Mouse (Mus musculus): ENCODE measurements around the gene Klhl40.

Gene Klhl40

DNA sequence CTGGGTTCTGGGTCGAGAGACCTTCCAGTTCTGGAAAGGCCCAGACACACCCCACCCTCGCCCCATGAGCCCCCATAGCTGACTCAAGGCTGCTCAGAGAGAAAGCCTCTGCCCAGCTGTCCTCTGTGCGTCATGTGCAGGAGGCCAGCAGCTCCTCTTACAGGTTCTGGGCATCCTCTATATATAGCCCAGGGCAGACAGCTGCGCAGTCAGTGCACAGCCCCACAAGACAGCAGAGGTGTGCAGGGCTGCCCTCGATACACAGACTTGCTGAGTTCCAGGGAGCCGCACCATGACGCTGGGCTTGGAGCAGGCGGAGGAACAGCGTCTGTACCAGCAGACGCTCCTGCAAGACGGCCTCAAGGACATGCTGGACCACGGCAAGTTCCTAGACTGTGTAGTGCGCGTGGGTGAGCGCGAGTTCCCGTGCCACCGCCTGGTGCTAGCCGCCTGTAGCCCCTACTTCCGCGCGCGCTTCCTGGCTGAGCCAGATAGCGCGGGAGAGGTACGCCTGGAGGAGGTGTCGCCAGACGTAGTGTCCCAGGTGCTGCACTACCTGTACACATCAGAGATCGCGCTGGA is at the start of gene Klhl40:
Gene Klhl40 (plus strand): TSS at position 124 of the 582 bp plus-strand sequence.
- DNase-seq (ENCODE audit: low read depth, low spot score) = peak; percentile 28

DNA sequence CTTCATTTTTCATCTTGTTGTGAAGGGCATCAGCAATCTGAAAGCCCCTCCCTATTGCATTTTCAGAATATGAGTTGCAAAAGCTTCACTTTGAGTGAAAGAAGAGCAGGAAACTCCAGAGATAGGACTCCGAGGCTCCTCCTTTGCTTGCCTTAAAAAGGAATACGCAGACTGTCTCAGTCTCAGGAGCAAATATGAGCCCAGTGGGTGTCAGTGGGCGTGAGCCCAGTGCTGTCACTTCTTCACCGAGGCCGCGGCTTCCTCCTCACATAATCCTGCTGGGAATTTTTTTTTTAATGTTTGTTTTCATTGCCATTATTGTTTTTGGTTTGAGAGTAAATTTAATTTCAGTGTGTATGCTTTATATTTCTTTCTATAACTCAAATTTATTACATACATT is 36.9 kb upstream of the Klhl40 start:
- no peak for DNase-seq (ENCODE audit: low read depth, low spot score)

DNA sequence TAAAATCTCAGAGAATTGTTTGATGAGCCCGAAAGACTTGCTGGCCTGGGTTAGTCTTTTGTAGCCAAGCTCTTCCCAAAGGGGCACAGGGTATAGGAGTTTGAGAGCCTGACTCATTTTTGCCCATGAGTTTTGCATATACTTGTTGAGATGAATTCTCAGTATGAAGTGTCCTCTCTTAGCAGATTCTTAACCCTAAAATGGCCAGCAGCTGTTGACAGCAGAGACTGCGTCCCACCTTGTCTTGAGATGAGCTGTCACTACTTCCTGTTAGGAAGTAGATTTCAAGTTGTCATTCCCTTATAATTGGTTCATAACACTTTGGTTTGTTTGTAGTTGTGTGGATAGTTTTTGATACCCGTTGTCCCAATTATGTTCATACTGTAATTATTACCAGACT is 36.2 kb upstream of the Klhl40 start:
- no peak for DNase-seq (ENCODE audit: low read depth, low spot score)

DNA sequence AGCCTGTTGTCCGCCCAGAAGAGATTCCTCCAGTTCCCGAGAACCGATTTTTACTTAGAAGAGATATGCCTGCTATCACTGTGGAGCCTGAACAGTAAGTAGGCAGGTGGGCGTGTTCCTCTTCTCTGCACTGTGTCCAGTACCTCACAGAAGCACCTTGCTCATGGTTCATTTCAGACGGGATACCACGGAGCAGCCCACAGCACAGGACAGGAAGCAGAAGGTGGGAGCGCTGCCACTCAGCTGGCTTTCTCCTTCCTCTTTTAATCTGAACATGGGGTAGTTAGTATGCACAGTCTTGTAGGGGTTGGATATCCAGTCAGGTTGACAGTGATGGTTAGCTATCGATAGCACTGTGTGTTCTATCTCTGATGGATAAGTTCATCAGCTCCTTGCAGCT is 33.4 kb upstream of the Klhl40 start:
- DNase-seq (ENCODE audit: low read depth, low spot score) = no peak

DNA sequence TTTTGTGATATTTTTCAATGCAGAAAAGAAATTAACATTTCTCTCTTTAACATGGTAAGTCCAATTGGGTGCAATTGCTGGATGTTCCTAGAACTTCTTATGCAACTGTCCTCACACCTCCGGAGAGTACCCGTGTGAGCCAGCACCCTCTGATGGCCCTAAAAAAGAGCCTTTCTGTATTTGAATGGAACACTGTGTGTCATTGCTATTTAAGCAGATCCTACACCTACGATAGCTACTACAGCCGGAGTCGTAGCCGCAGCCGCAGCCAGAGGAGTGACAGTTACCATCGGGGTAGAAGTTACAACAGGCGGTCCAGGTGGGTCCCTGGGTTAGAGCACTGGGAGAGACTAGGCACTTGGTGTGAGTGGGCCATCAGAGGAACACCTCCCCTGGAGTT is 24.6 kb upstream of the Klhl40 start:
- no peak for DNase-seq (ENCODE audit: low read depth, low spot score)

DNA sequence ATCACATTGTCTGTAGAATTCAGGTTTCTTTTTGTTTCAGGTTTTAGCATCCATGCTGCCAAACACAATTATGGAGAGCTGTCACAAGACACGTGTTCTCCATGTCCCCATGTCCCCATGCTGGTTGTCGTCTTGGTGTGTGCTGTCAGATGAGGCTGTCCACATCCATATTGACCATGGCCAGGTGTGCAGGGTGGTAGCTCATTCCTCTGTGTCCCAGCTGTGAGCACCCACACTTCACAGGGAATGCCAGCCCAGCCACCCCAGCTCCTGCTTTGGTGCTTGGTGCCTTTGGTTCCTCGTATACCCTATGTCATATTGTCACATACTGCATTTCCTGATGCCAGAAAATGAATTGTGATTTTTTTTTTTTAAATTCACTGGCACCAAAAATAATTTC is 22.8 kb upstream of the Klhl40 start:
- DNase-seq (ENCODE audit: low read depth, low spot score) = no peak

DNA sequence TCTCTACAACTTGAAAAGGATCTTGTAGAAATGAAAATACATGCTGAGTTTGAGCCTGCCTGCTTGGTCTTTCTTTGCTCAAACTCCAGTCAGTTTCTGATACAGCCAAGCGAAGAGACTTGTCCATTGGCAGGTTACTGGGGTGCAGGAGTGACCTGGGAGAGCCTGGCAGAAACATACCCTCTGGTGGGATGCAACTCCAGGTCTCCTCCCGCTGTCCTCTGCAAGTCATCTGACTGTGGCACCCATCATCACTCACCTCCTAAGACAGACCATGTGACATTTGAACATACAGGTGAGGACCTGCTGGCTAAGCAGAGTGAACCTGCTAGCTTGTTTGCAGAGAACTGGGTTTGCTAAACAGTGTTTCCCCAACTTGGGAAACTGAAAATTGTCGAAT is 20.6 kb upstream of the Klhl40 start:
- DNase-seq (ENCODE audit: low read depth, low spot score) = no peak

DNA sequence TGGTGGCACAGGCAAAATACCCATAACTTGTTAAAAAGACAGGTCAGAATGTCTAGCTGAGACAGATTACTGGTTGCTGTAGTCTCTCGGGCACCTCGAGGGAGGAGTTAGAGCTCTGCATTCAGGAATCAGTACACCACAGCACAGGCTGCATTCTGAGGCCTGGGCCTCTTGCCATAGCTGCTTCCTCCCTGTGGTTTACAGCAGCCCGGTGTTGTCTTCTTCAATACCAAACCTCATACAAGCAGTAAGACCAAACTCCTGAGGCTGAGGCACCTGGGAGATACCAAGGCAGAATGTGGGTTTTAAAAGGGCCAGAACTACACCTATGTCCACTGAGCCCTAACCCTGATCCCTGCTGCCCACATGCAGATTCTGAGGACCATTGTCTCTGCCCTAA is 20.0 kb upstream of the Klhl40 start:
- no peak for DNase-seq (ENCODE audit: low read depth, low spot score)

DNA sequence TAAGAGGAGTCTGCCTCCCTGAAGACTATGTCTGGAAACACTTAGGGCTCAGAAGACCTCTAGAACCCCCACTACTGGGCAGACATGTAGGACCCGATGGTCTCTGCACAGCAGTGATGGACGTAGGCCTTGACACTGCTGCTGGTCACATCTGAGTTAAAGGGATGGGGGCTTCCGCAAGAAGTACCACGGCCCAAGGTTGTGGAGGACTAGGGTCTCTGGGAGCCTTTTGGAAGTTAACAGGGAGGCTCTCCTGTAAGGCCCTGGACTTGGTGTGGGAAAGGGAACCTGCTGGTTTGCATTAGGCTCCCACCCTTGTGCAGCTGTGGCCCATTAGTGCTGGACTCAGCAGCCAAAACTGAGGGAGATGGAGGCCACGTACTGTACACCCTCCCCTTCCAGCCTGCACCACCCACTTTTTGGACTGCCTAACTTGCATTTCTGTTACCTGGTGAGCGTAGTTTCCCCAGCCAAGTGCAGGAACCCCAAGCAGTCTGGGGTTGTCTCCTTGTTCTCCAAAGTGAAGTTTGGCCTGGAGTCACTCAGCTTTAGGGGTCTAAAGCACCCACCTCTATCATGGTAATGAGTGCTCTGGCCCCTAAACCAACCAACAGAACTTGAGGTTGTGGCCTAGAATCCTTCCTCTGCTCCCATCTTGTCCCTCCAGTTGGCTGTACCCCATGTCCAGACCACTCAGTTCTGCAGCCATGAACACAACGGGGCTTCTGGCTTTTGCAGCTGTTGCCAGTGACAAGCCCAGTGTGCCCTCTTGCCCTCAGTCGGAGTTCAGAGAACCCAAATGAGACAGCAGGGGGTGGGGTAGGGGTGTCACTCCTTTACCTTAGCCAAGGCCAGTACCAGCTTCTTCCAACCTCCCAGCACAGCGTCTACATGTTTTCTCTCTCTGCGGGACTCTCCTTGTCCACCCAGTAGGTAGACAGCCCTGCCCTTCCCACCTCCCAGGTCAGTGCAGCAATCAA is 19.3 kb upstream of the Klhl40 start:
- no peak for DNase-seq (ENCODE audit: low read depth, low spot score)

DNA sequence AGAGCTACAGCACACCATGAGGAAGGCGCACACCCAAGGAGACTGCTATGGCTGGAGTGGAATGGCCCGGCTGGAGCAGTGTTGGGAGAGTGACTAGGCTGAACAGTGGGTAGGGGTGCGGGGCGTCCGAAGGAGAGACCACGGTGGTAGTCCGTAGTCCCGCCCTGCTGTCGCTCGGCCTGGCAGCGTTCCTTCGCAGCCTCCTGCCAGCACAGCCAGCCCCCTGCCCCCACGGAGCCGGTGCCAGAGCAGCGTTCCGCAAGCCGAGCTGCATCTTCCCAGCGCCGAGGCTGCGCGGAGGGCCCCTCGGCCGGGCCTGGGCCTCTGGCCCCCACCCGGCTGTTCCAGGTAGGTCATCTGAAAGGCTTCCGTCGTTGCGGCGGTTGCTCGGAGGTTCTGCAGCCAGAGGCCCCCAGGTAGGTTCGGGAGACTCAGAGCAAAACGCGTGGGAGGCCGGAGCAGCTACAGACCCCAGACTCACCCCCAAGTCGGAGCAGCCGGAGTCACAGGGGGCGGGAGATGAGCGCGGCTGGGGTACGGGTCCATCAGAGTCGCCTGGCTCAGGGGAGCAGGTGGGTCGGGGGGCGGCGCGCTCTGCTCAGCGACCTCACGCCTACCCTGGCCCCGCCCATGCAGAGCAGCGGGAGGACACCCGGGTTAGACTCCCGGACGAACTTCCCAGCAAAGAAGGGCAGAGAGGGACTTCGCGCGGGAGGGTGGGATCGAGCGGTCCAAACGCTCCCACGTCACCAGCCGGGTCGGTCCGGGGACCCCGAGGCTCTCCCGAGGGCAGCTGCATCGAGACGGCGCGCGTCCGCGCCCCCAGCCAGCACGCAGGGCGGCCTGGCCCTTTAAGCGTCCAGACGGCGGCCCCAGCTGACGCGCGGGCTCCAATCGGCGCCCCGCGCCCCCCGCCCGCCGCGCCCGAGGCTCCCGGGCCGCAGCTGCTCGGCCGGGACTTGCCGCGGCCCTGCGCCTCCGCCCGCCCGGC is 18.0 kb upstream of the Klhl40 start, which contains the start of gene Zfp651:
Gene Zfp651 (plus strand): TSS at position 240 of the 991 bp plus-strand sequence.
- DNase-seq (ENCODE audit: low read depth, low spot score) = peak; percentile 77

DNA sequence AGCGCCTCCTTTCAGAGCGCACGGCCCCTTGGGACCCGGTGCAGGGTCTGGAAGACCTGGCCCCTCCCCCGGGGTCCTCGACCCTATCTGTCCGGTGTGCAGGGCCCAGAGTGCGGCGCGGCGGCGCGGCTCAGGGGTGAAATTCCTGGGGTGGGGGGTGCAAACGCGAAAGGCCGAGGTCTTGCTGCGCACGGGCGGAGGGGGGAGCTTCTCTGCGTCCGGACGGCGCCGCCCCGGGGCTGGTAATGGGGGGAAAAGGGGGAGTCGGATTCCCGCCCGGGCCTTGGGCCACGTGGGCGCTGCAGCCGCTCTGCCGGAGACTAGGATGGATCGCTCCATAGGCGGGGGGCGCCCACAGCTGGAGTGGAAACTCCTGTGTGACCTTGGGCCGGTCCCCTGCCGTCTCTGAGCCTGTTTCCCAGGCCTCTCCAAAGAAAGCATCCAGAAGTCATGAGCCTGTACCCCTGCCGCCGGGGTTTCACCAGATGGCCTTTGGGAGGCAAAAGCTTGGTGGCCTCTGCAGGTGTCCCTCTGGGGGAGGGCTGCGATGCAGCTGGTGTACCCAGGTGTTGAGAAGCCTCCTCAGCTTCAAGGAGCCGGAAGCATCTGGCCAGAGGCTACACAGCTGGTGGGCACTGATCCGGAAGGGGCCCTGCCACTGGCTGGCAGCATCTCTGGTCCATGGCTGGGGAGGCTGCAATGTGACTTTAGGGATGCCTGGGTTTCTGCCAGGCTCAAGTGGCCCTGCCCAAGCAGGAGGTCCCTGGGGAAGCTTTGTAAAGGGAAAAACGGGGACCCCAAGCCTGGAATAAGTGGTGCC is 16.9 kb upstream of the Klhl40 start:
- DNase-seq (ENCODE audit: low read depth, low spot score) = peak; percentile 78

DNA sequence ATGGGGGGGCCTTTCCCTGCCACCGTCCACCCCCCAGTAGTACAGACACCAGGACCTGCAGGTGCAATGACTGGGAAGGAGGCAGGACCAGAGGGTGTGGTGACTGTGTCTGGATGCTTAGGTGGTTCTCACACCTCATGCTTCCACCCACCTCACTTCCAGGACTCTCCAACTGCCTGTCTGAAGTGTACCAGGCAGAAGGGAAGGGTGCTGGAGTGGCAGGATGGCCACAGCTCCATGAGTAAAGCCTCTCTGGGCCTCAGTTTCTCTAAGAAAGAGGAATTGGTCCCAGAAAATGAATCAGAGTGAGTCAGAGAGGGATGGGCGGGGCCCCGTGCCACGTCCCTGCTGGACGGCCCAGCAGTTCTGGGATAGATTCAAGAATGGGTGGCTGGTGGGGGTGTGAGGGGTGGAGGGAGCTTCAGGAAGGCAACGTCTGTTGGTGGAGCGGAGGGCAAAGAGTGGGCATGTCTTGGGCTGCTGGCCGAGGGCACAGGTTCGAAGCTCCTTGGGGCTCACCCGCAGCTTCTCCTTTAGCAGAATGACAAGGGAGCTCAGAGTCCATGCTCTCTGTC is 16.2 kb upstream of the Klhl40 start:
- DNase-seq (ENCODE audit: low read depth, low spot score) = no peak

DNA sequence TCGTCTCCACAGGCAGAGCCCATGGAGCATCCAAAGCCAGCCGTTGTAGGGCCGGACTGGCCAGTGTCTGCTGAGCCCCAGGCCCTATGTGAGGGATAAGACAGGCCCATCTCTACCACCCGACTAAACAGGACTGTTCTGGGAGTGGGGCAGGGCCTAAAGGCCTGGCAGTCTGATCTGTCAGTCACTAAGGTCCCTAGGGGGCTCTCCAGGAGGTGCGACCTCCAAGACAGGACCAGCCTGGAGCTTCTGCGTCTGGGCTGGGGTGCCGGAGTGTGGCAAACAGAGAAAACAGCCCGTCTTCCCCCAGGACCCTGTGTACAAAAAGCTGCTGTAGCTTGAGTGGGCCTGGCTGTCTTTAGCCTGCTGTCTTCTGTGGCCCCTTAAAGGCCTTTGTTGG is 15.6 kb upstream of the Klhl40 start:
- DNase-seq (ENCODE audit: low read depth, low spot score) = no peak

DNA sequence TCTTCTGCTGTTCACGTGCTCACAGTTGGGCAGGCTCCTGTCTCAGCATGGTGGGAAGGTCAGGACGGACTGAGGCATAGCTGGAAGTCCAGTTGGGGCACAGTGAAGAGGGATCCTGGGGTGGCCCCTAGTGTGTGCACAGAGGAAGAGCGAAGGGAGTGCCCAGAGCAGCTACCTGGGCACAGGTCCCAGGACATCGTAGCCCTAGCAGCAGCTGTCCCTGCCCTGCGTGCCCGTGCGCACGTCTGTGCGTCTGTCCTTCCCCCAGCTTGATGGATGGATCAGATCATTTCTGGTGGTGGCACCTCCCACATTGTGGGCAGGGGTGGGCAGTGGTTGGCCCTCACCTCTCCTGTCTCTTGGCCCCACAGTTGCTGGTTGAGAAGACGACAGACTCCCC is 15.2 kb upstream of the Klhl40 start:
- no peak for DNase-seq (ENCODE audit: low read depth, low spot score)

DNA sequence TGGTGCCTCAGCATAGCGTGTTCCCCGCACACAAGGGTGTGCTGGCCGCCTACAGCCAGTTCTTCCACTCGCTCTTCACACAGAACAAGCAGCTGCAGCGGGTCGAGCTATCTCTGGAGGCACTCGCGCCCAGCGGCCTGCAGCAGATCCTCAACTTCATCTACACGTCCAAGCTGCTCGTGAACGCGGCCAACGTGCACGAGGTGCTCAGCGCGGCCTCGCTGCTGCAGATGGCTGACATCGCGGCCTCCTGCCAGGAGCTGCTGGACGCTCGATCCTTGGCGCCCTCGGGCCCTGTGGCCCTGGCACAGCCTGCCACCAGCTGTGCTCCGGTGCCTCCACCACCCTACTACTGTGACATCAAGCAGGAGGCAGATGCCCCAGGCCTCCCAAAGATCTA is 14.6 kb upstream of the Klhl40 start:
- no peak for DNase-seq (ENCODE audit: low read depth, low spot score)

DNA sequence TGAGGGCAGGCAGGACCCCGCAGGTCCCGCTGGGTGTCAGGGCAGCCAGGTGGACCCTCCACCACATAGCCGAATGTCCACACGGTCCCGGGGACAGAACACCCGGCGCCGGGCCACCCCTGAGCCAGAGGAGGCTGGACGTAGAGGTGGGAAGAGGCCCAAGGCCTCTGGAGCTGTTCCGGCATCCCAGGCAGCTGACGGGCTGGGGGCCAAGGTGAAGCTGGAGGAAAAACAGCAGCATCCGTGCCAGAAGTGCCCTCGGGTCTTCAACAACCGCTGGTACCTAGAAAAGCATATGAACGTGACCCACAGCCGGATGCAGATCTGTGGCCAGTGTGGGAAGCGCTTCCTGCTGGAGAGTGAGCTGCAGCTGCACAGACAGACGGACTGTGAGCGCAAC is 13.7 kb upstream of the Klhl40 start:
- DNase-seq (ENCODE audit: low read depth, low spot score) = no peak

DNA sequence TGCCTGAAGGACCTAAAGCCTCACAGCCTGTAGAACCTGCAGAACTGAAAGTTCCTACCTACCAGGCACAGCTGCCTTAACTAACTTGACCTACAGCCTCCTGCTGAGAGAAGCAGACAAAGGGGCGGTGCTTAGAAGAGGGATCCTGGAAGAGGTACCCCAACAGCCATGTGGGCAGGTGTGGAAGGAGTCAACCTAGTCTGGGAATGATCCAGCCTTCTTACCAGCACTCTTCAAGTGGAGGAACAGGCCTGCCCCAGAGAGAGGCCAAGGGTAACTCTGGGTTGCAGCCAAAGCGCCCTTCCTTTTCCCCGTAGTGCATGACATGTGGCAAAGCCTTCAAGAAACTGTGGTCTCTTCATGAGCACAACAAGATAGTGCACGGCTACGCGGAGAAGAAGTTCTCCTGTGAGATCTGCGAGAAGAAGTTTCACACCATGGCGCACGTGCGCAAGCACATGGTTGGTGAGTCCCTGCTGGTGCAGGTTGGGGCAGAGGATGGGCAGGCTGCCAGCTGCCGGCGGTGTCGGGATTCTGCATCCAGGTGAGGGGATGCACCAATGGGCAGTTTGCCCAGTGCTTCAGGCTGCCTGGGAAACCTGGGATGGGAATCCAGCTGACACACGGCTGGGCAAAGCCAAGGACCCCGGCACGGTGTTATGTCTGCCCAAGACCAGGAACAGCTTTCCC is 12.1 kb upstream of the Klhl40 start:
- no peak for DNase-seq (ENCODE audit: low read depth, low spot score)

DNA sequence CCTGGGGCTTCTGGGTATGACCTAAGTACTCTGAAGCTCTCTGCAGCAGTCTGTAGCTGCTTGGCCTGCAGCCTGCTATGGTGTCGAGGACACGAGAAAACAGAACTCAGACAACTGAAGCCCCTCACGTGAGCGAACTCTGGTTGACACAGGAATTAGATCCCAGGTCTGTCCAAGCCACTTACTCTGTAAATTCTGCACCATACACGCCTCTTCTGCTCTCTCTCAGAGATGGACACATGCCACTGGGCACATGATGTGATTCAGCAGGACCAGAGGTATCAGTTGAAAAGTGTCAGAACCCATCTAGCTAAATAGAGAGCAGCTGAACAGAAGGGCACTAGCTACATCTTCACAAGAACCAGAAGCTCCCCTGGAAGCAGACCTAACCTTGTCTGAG is 5.0 kb upstream of the Klhl40 start:
- DNase-seq (ENCODE audit: low read depth, low spot score) = no peak

DNA sequence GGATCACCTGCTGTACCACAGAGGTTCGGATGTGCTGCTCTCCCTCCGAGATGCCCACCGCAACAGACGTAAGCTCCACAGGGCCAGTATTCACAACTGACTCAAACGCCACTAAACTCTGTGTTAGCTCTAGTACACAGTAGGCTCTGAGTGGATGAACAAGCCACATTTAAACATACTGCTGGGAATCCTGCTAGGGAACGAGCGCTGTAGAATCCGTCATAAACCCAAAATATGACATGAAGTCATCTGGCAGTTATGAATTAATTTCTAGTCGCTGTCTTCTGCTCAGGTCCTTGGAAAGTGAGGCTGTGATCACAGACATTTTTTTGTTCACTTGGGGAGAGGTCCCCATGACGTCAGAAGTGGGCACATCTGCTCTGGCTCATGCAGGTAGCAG is 1.5 kb upstream of the Klhl40 start:
- no peak for DNase-seq (ENCODE audit: low read depth, low spot score)

DNA sequence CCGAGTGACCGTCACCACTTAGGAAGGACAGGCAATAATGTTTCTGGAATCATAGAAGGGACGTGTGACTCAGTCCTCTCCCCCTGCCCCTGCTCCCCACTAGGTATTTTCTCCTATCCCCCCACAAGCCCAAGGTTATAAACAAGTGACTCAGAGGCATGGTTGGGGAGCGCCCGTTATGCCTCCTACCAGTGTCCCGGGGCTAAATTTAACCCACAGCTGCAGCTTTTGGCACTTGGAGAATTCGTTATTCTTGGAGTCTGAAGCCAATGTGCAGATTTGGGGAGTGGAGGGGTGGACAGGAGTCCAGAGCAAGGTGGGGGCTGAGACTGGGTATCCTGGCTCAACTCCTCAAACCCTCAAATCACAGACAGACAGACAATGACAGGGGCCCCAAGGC is 896 bp upstream of the Klhl40 start:
- DNase-seq (ENCODE audit: low read depth, low spot score) = no peak
